Mouse (Mus musculus) skeletal muscle tissue, adult 2 months (tissue): ENCODE data around the gene Actn1.

Source experiments
- DNase-seq: peaks from one replicate; pipeline ENCODE4 v3.0.0-alpha.2; 2012; ENCODE audit warnings: low read depth, low spot score

Actn1 gene

GRCm38 (mm10) chr12:80184041-80184440 is 76.1 kb downstream of the Actn1 start:
- no peak for DNase-seq

- DNase-seq, result no peak
These were observed 78.3 kb downstream of the Actn1 start for GRCm38 (mm10) chr12:80181831-80182230.

- no peak for DNase-seq
These were observed 82.1 kb downstream of the Actn1 start for GRCm38 (mm10) chr12:80178035-80178434.

GRCm38 (mm10) chr12:80168736-80169135 is 91.4 kb downstream of the Actn1 start:
- no peak for DNase-seq

- DNase-seq, result peak; percentile 84
These were observed 91.9 kb downstream of the Actn1 start for GRCm38 (mm10) chr12:80168178-80168686.

- DNase-seq, result no peak
These were observed 92.8 kb downstream of the Actn1 start for GRCm38 (mm10) chr12:80167321-80167720.

GRCm38 (mm10) chr12:80166651-80167050 is 93.5 kb downstream of the Actn1 start:
- no peak for DNase-seq

- no peak for DNase-seq
These were observed 95.6 kb downstream of the Actn1 start for GRCm38 (mm10) chr12:80164526-80164925.

- no peak for DNase-seq
These were observed 97.7 kb downstream of the Actn1 start for GRCm38 (mm10) chr12:80162448-80162847.

GRCm38 (mm10) chr12:80157675-80158074 is 102.5 kb downstream of the Actn1 start:
- DNase-seq, result no peak

GRCm38 (mm10) chr12:80153687-80154326 is 106.4 kb downstream of the Actn1 start:
- DNase-seq, result peak; percentile 49

GRCm38 (mm10) chr12:80153078-80153477 is 107.1 kb downstream of the Actn1 start:
- DNase-seq, result no peak

- no peak for DNase-seq
These were observed 108.3 kb downstream of the Actn1 start for GRCm38 (mm10) chr12:80151821-80152220.

- DNase-seq, result no peak
These were observed 109.5 kb downstream of the Actn1 start for GRCm38 (mm10) chr12:80150624-80151023.

GRCm38 (mm10) chr12:80147563-80148214 is 112.5 kb downstream of the Actn1 start:
- DNase-seq, result no peak

GRCm38 (mm10) chr12:80146227-80147223 is 113.6 kb downstream of the Actn1 start:
- peak; percentile 61 for DNase-seq

GRCm38 (mm10) chr12:80145365-80145764 is 114.8 kb downstream of the Actn1 start:
- DNase-seq, result no peak

- no peak for DNase-seq
These were observed 115.3 kb downstream of the Actn1 start for GRCm38 (mm10) chr12:80144846-80145245.

GRCm38 (mm10) chr12:80141470-80141869 is 118.7 kb downstream of the Actn1 start:
- DNase-seq, result peak; percentile 47

GRCm38 (mm10) chr12:80141011-80141410 is 119.2 kb downstream of the Actn1 start:
- no peak for DNase-seq

GRCm38 (mm10) chr12:80137744-80138143 is 122.4 kb downstream of the Actn1 start:
- DNase-seq, result no peak

- no peak for DNase-seq
These were observed 122.9 kb downstream of the Actn1 start for GRCm38 (mm10) chr12:80137246-80137645.
